Mouse (Mus musculus) heart, postnatal 0 days (tissue): ENCODE measurements around the gene Pln.

ENCODE experiments used
- CTCF ChIP-seq: IDR thresholded peaks from 2 replicates; pipeline ENCODE4 v1.5.1; 2016; ENCODE audit warnings: antibody characterized with exemption, control low read depth, low read depth
- EP300 ChIP-seq: IDR thresholded peaks from 2 replicates; pipeline ENCODE4 v1.6.1; 2016; ENCODE audit warnings: antibody characterized with exemption, low read depth

DNA sequence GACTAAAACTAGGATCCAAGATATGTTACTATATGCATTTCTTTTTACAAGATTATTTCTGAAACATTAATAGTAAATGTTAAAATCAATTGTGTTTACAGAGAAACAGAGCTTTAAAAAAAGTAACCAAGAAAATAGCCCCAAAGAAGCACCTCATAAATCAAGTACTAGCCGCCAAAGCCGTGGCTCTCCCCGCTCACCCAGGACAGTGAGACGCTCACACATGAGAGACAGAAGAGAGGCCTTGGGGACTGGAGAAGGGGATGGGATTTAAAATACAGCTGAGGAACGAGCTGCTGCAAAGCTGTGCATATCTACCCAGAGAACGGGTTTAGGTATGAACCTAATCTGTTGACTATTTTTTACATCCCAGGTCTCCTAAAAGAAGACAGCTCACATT lies 5.9 kb downstream of the Pln start:
- no peak for TF ChIP-seq CTCF
- TF ChIP-seq EP300, result no peak
